ENCODE assay signal across 13 mouse cellular contexts in genomic region chr10:83106152-83106746, GRCm38 (mm10).
DNase-seq lines count a peak whose midpoint lies in the region; ATAC-seq lines count a peak whose summit lies in the region.
"Had no signal": no experiment of that assay in that cellular context is flagged by ENCODE, and none has a peak within 500 bp of the region (broad histone marks: within the 10 kb centered on the region; RNA-seq: fewer than 3 reads in every experiment).

No protein-coding gene starts in this region.

- no peaks in the 10 kb centered on the region for H3K27me3 ChIP-seq in limb, embryonic 15.5 days
- no peaks in the 10 kb centered on the region; the same call in 1 of the 2 replicates for H3K27me3 ChIP-seq in limb, embryonic 10.5 days (ENCODE audit: low read depth, poor library complexity, severe bottlenecking)
- H3K27me3 ChIP-seq in hindbrain, embryonic 14.5 days (ENCODE audit: control insufficient read depth, insufficient read depth, low read length): no peaks in the 10 kb centered on the region
- peaks cover 18% of the 10 kb centered on the region; the same call in 1 of the 2 replicates for H3K27me3 ChIP-seq in midbrain, embryonic 12.5 days
- H3K27me3 ChIP-seq: embryonic facial prominence, embryonic 15.5 days; Patski had no signal

- no peak overlapping the region for H3K4me2 ChIP-seq in limb, embryonic 15.5 days
- H3K4me2 ChIP-seq in hindbrain, embryonic 14.5 days (replicated peaks): 0 out of 2 replicates have a peak overlapping the region, but pooled peaks have one; percentile 3
- H3K4me2 ChIP-seq in midbrain, embryonic 12.5 days (replicated peaks): no peak overlapping the region
- H3K4me2 ChIP-seq: embryonic facial prominence, embryonic 15.5 days had no signal

- H3K27ac ChIP-seq in limb, embryonic 15.5 days: 0 out of 2 replicates have a peak overlapping the region, but pooled peaks have one; percentile 74
- no peak overlapping the region for H3K27ac ChIP-seq in limb, embryonic 10.5 days
- peak overlapping the region; percentile 45; the same call in 1 of the 2 replicates for H3K27ac ChIP-seq in hindbrain, embryonic 14.5 days
- peak overlapping the region; percentile 0; the same call in 1 of the 2 replicates for H3K27ac ChIP-seq in midbrain, embryonic 12.5 days (replicated peaks)
- H3K27ac ChIP-seq: embryonic facial prominence, embryonic 15.5 days; heart, embryonic 10.5 days; kidney, postnatal 0 days had no signal

- intact Hi-C loops in gastrocnemius, postnatal 14 days (cut with DNase I; ENCODE audit: low total_unique reads): loop anchor here (10.0 kb wide), 1 partner anchor 121 kb away; the partner anchor contains the start of gene Chst11

- no peak overlapping the region for H3K4me3 ChIP-seq in limb, embryonic 15.5 days
- H3K4me3 ChIP-seq in limb, embryonic 10.5 days: no peak overlapping the region
- no peak overlapping the region for H3K4me3 ChIP-seq in hindbrain, embryonic 14.5 days (replicated peaks; ENCODE audit: low read length)
- no peak overlapping the region for H3K4me3 ChIP-seq in midbrain, embryonic 12.5 days
- H3K4me3 ChIP-seq: embryonic facial prominence, embryonic 15.5 days; heart, embryonic 10.5 days had no signal

- H3K36me3 ChIP-seq in limb, embryonic 15.5 days: no peaks in the 10 kb centered on the region
- H3K36me3 ChIP-seq in limb, embryonic 10.5 days: no peaks in the 10 kb centered on the region
- H3K36me3 ChIP-seq in hindbrain, embryonic 14.5 days (replicated peaks; ENCODE audit: control insufficient read depth, insufficient read depth): no peaks in the 10 kb centered on the region
- H3K36me3 ChIP-seq in midbrain, embryonic 12.5 days: no peaks in the 10 kb centered on the region
- H3K36me3 ChIP-seq: embryonic facial prominence, embryonic 15.5 days; heart, embryonic 10.5 days had no signal

- no peak for DNase-seq in limb, embryonic 10.5 days (ENCODE audit: low spot score)
- DNase-seq in hindbrain, embryonic 14.5 days (ENCODE audit: low spot score): no peak
- peak; percentile 50 for DNase-seq in right cerebral cortex, postnatal 4 days
- DNase-seq in gastrocnemius, postnatal 14 days: no peak
- DNase-seq in urinary bladder, postnatal 25 days (ENCODE audit: low spot score): no peak
- DNase-seq in cerebellum, postnatal 14 days: no peak
- DNase-seq: B cell, adult 2 months had no signal

- 57% methylated on average over 7 of the region's 7 CpGs for WGBS in limb, embryonic 15.5 days
- WGBS in limb, embryonic 10.5 days: 68% methylated on average over 7 of the region's 7 CpGs
- whole genome bisulfite sequencing in hindbrain, embryonic 14.5 days: 22% methylated on average over 7 of the region's 7 CpGs
- WGBS in midbrain, embryonic 12.5 days: 37% methylated on average over 7 of the region's 7 CpGs

- no peak for ATAC-seq in limb, embryonic 15.5 days (ENCODE audit: insufficient number of reproducible peaks, low FRiP score, low TSS enrichment, low read depth)
- ATAC-seq in hindbrain, embryonic 14.5 days (ENCODE audit: low FRiP score): peak; percentile 77
- peak; percentile 61 for ATAC-seq in midbrain, embryonic 12.5 days (ENCODE audit: low FRiP score, low read depth)
- ATAC-seq: Patski had no signal

- H3K9me3 ChIP-seq in limb, embryonic 15.5 days: no peaks in the 10 kb centered on the region
- no peaks in the 10 kb centered on the region for H3K9me3 ChIP-seq in limb, embryonic 10.5 days (replicated peaks)
- H3K9me3 ChIP-seq in hindbrain, embryonic 14.5 days (ENCODE audit: control insufficient read depth, low read length): no peaks in the 10 kb centered on the region
- H3K9me3 ChIP-seq in midbrain, embryonic 12.5 days: no peaks in the 10 kb centered on the region
- H3K9me3 ChIP-seq: embryonic facial prominence, embryonic 15.5 days; heart, embryonic 10.5 days had no signal

- no peak overlapping the region for H3K9ac ChIP-seq in limb, embryonic 15.5 days
- peak overlapping the region; percentile 22 for H3K9ac ChIP-seq in hindbrain, embryonic 14.5 days
- H3K9ac ChIP-seq in midbrain, embryonic 12.5 days (replicated peaks): no peak overlapping the region
- H3K9ac ChIP-seq: embryonic facial prominence, embryonic 15.5 days had no signal

- H3K4me1 ChIP-seq in limb, embryonic 15.5 days: peaks cover 76% of the 10 kb centered on the region
- peaks cover 70% of the 10 kb centered on the region for H3K4me1 ChIP-seq in limb, embryonic 10.5 days
- peaks cover 52% of the 10 kb centered on the region for H3K4me1 ChIP-seq in hindbrain, embryonic 14.5 days (replicated peaks; ENCODE audit: control insufficient read depth, insufficient read depth, low read length)
- peaks cover 76% of the 10 kb centered on the region for H3K4me1 ChIP-seq in midbrain, embryonic 12.5 days
